Mouse (Mus musculus) forebrain, postnatal 0 days (tissue): ENCODE measurements at regions not wholly inside any gene's neighbourhood (a gene's known extent, or its start where the extent isn't known, plus 50 kb on each side); places are given as distances from the start of the nearest gene placed in this dataset.
A peak's percentile ranks its signal among the peaks of the same experiment; 100 is the strongest.

Source experiments
- ATAC-seq: fragments of 200-750 bp; cut with Nextera tagmentation; 2 replicates; pipeline ENCODE4 v1.8.0; 2017; ENCODE audit warnings: mild to moderate bottlenecking, moderate library complexity
- DNase-seq: peaks from one replicate; pipeline ENCODE4 v3.0.0-alpha.2; 2015
- H3K27ac ChIP-seq: fragments of 300-500 bp; sonication (generic); 2 replicates; pipeline ENCODE4 v1.5.1; 2014; ENCODE audit warnings: low read depth, mild to moderate bottlenecking, antibody characterized with exemption, low read length, moderate library complexity, mixed read lengths
- H3K27me3 ChIP-seq: fragments of 300-500 bp; sonication (generic); 2 replicates; pipeline ENCODE4 v1.6.1; 2014; ENCODE audit warnings: mild to moderate bottlenecking, low read length, mixed read lengths; ENCODE audit not compliant: insufficient read depth
- H3K36me3 ChIP-seq: fragments of 300-500 bp; sonication (generic); 2 replicates; pipeline ENCODE4 v1.6.1; 2014; ENCODE audit warnings: mild to moderate bottlenecking, moderate library complexity; ENCODE audit not compliant: insufficient read depth
- H3K4me1 ChIP-seq: fragments of 300-500 bp; sonication (generic); 2 replicates; pipeline ENCODE4 v1.6.1; 2014; ENCODE audit warnings: antibody characterized with exemption; ENCODE audit not compliant: insufficient read depth
- H3K4me2 ChIP-seq: fragments of 300-500 bp; sonication (generic); 2 replicates; pipeline ENCODE4 v1.6.1; 2014; ENCODE audit warnings: low read depth, mild to moderate bottlenecking, moderate library complexity
- H3K4me3 ChIP-seq: fragments of 300-500 bp; sonication (generic); 2 replicates; pipeline ENCODE4 v1.5.1; 2014; ENCODE audit warnings: low read depth, low read length, mixed read lengths
- H3K9ac ChIP-seq: fragments of 300-500 bp; sonication (generic); 2 replicates; pipeline ENCODE4 v1.6.1; 2014; ENCODE audit warnings: mild to moderate bottlenecking
- H3K9me3 ChIP-seq: fragments of 300-500 bp; sonication (generic); 2 replicates; pipeline ENCODE4 v1.6.1; 2016; ENCODE audit warnings: low read length
- CTCF ChIP-seq: sonication (generic); IDR thresholded peaks from 2 replicates; pipeline ENCODE4 v1.5.1; 2016; ENCODE audit warnings: antibody characterized with exemption, control low read depth, low read depth
- WGBS: fragments of 180-500 bp; shearing (Covaris S2); extraction: QIAGEN DNeasy Blood & Tissue Kit; methylation state at CpG from one replicate; pipeline ENCODE4 v1.1.7; 2014; 5-methylcytosine and 5-hydroxymethylcytosine counted together

- Histone ChIP-seq H3K4me1 (no peaks in the 10 kb centered on the region), H3K27ac (no peak overlapping the region), H3K9ac (no peak overlapping the region), H3K36me3 (no peaks in the 10 kb centered on the region), H3K4me2 (peak overlapping the region; percentile 35; the same call in 1 of the 2 replicates), H3K9me3 (no peaks in the 10 kb centered on the region), H3K4me3 (no peak overlapping the region), H3K27me3 (no peaks in the 10 kb centered on the region)
- WGBS, result 48% methylated on average over 7 of the region's 7 CpGs
- DNase-seq, result peak; percentile 46
- TF ChIP-seq CTCF, result no peak
- ATAC-seq, result no peak
These were observed 715.4 kb downstream of the Kcnj2 start for GRCm38 (mm10) chr11:111781321-111781720.

- Histone ChIP-seq H3K9me3 (no peaks in the 10 kb centered on the region), H3K4me1 (no peaks in the 10 kb centered on the region), H3K4me3 (no peak overlapping the region), H3K9ac (no peak overlapping the region), H3K4me2 (no peak overlapping the region), H3K27me3 (no peaks in the 10 kb centered on the region), H3K27ac (no peak overlapping the region), H3K36me3 (no peaks in the 10 kb centered on the region)
- WGBS, result 81% methylated on average over 6 of the region's 6 CpGs
- ATAC-seq (no peak), DNase-seq (no peak)
- no peak for TF ChIP-seq CTCF
These were observed 725.4 kb downstream of the Kcnj2 start for GRCm38 (mm10) chr11:111791267-111791926.

GRCm38 (mm10) chr11:111801033-111801432 lies 735.1 kb downstream of the Kcnj2 start:
- H3K4me3 ChIP-seq, result no peak overlapping the region
- H3K9me3 ChIP-seq, result no peaks in the 10 kb centered on the region
- ATAC-seq, result no peak
- no peak overlapping the region for H3K4me2 ChIP-seq
- no peaks in the 10 kb centered on the region for H3K36me3 ChIP-seq
- H3K27ac ChIP-seq, result no peak overlapping the region
- no peaks in the 10 kb centered on the region for H3K4me1 ChIP-seq
- 86% methylated on average over 3 of the region's 3 CpGs for WGBS
- no peak for DNase-seq
- TF ChIP-seq CTCF, result no peak
- H3K9ac ChIP-seq, result no peak overlapping the region
- H3K27me3 ChIP-seq, result no peaks in the 10 kb centered on the region

- H3K4me3 ChIP-seq, result no peak overlapping the region
- H3K27me3 ChIP-seq, result no peaks in the 10 kb centered on the region
- no peaks in the 10 kb centered on the region for H3K36me3 ChIP-seq
- 88% methylated on average over 18 of the region's 18 CpGs for WGBS
- H3K27ac ChIP-seq, result no peak overlapping the region
- H3K9me3 ChIP-seq, result no peaks in the 10 kb centered on the region
- no peak for ATAC-seq
- no peak overlapping the region for H3K4me2 ChIP-seq
- no peak for TF ChIP-seq CTCF
- no peak for DNase-seq
- H3K9ac ChIP-seq, result no peak overlapping the region
- H3K4me1 ChIP-seq, result peaks cover 7% of the 10 kb centered on the region; the same call in 1 of the 2 replicates
These were observed 750.3 kb downstream of the Kcnj2 start for GRCm38 (mm10) chr11:111816176-111816775.

- TF ChIP-seq CTCF, result no peak
- DNase-seq, result peak; percentile 27
- 0 out of 2 replicates have a peak overlapping the region, but pooled peaks have one; percentile 4 for H3K27ac ChIP-seq
- H3K36me3 ChIP-seq, result no peaks in the 10 kb centered on the region
- no peak overlapping the region for H3K9ac ChIP-seq
- no peaks in the 10 kb centered on the region for H3K9me3 ChIP-seq
- no peaks in the 10 kb centered on the region for H3K27me3 ChIP-seq
- H3K4me2 ChIP-seq, result peak overlapping the region; percentile 26
- peaks cover 7% of the 10 kb centered on the region; the same call in 1 of the 2 replicates for H3K4me1 ChIP-seq
- ATAC-seq, result peak; percentile 62
- no peak overlapping the region for H3K4me3 ChIP-seq
- 4% methylated on average over 10 of the region's 10 CpGs for WGBS
These were observed 752.2 kb downstream of the Kcnj2 start for GRCm38 (mm10) chr11:111818124-111818523.

GRCm38 (mm10) chr11:111820356-111820755 lies 754.4 kb downstream of the Kcnj2 start:
- TF ChIP-seq CTCF, result no peak
- no peak overlapping the region for H3K27ac ChIP-seq
- H3K9ac ChIP-seq, result no peak overlapping the region
- DNase-seq, result no peak
- H3K27me3 ChIP-seq, result no peaks in the 10 kb centered on the region
- peaks cover 7% of the 10 kb centered on the region; the same call in 1 of the 2 replicates for H3K4me1 ChIP-seq
- no peak for ATAC-seq
- 12% methylated on average over 7 of the region's 7 CpGs for WGBS
- no peak overlapping the region for H3K4me3 ChIP-seq
- no peak overlapping the region for H3K4me2 ChIP-seq
- H3K9me3 ChIP-seq, result no peaks in the 10 kb centered on the region
- H3K36me3 ChIP-seq, result no peaks in the 10 kb centered on the region

- Histone ChIP-seq H3K4me2 (no peak overlapping the region), H3K4me1 (no peaks in the 10 kb centered on the region), H3K9me3 (no peaks in the 10 kb centered on the region), H3K27me3 (no peaks in the 10 kb centered on the region), H3K9ac (no peak overlapping the region), H3K27ac (no peak overlapping the region), H3K4me3 (no peak overlapping the region), H3K36me3 (no peaks in the 10 kb centered on the region)
- TF ChIP-seq CTCF, result no peak
- 29% methylated on average over 8 of the region's 8 CpGs for WGBS
- DNase-seq (no peak), ATAC-seq (no peak)
These were observed 762.5 kb downstream of the Kcnj2 start for GRCm38 (mm10) chr11:111828455-111828854.
